Mouse (Mus musculus) hindlimb bud, embryonic 11.5 days (tissue): ENCODE measurements at regions not wholly inside any gene's neighbourhood (a gene's known extent, or its start where the extent isn't known, plus 50 kb on each side); places are given as distances from the start of the nearest gene placed in this dataset.
A peak's percentile ranks its signal among the peaks of the same experiment; 100 is the strongest.

Source experiments
- DNase-seq: peaks from one replicate; pipeline ENCODE4 v3.0.0-alpha.2; 2012; ENCODE audit warnings: low read depth, low spot score; ENCODE audit errors: extremely low spot score

GRCm38 (mm10) chr12:35317046-35317445 is 217.8 kb downstream of the Ahr start:
- DNase-seq: no peak

DNA sequence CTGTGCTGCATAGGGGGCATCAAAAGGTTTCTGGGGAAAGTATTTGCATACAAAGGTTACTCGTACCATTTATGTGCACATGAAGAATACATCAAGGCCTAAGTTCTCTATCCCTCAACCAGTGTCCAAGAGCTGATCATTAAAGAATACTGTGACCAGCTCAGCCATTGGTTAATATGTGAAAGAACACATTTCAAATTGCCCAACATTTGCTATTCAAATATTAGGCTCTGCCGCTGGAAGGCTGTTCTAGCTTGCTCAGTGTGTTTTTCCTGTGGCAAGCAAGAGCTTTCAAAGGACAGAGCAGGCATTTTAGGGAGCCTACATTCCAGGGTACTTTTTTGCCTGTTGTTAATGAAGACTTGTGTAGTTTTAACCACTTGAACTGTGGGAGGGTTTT is 220.8 kb downstream of the Ahr start:
- DNase-seq: no peak

GRCm38 (mm10) chr12:35313191-35313925 is 221.5 kb downstream of the Ahr start:
- DNase-seq: no peak

- DNase-seq: no peak
Measured at GRCm38 (mm10) chr12:35308537-35308936, 226.3 kb downstream of the Ahr start.

GRCm38 (mm10) chr12:35303764-35304717 is 230.8 kb downstream of the Ahr start:
- no peak for DNase-seq

- no peak for DNase-seq
Measured at GRCm38 (mm10) chr12:35303188-35303587, 231.7 kb downstream of the Ahr start.

- no peak for DNase-seq
Measured at GRCm38 (mm10) chr12:35294668-35295067, 240.2 kb downstream of the Ahr start.

DNA sequence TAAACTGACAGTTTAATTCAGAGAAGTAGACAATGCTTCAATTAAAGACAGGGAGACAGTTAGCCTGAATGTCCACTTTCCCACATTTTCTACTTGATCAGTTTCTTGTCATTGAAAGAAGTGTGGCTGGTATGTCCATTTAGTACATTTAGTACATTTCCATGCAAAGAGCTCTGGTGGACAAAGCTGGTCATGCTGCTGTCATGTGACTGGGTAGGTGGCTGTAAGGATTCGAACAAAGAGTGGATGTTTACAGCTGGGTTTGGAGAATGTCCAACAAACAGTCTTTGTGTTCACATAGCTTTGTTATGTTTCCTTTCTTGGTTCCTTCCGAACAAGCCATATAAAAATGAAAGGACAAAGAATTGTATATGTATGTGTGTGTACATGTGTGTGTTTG is 241.3 kb downstream of the Ahr start:
- DNase-seq: no peak

DNA sequence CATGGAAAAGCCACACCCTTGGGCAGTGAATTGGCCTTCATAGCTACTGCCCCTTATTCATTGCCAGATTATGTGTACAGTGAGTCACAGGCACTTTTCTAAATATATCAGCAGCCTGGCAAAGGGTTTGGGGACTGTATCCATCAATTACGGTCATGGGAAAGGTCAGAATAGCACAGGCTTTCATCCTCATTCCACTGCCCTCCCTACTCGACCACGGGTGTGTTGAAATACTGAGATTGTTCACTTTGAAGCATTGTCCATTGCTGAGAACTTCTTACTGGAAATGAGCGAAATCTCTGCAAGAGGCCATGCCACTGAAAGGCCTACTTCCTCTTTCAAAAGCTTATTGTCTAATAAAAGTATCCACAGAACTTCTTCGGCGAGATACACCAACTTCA is 242.9 kb downstream of the Ahr start:
- DNase-seq: no peak

GRCm38 (mm10) chr12:35287974-35288373 is 241.0 kb downstream of the Snx13 start:
- no peak for DNase-seq

DNA sequence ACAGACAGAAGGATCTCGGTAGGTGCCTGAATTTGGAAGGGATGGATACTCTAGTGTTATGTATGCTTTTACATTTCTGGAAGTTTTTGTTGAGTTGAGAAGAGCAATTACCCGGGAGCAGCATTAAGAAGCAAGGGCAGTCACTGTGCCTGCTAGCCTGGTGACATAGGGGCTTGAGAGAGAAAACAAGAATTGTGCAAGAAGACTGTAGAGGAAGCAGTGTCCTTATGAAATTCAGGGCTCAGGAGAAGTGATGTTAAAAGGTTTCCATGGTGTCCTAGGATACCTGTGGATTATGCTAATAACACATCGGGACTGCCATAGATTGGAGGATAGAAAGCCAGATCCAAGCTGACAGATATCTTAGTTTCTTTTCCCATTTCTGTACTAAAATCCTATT is 240.6 kb downstream of the Snx13 start:
- DNase-seq: no peak

- peak; percentile 50 for DNase-seq
Measured at GRCm38 (mm10) chr12:35286974-35287553, 240.1 kb downstream of the Snx13 start.

GRCm38 (mm10) chr12:35284345-35284744 is 237.4 kb downstream of the Snx13 start:
- no peak for DNase-seq

DNA sequence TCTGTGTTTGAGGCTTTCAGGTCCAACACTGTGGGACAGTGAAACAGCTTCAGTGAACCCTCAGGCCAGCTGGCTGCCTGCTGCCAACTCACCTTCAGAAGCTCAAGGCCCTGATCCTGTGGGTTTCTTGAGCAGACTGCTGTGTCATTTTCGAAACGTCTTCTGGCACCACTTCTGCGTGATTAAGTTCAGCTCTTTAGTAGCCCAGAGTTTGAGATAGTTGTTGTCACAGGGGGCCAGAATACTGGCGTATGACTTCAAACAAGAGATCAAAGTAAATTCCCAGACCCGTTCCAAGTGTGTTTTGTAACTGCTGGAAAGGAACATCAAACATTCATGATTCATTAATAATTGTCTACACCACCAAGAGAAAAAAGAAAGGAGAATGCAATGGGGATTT is 236.9 kb downstream of the Snx13 start:
- DNase-seq: no peak

DNA sequence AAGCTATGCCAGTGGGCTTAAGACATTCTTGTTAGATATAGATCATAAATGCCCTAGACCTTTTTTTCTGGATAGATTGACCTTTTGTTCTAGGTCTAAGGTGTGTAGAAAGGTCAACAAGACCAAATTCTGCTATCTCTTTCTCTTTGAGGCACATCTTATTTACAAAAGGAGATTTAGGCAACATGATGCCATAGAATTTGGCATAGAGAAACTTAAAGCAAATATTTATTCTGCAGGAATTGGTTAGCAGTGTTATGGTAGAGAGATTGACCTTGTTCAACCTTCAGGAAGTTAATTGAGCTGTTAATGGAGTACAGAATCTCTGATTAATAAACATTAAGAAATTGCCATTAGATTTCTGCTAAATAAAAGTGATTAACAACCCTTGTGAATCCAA is 236.4 kb downstream of the Snx13 start:
- no peak for DNase-seq

DNA sequence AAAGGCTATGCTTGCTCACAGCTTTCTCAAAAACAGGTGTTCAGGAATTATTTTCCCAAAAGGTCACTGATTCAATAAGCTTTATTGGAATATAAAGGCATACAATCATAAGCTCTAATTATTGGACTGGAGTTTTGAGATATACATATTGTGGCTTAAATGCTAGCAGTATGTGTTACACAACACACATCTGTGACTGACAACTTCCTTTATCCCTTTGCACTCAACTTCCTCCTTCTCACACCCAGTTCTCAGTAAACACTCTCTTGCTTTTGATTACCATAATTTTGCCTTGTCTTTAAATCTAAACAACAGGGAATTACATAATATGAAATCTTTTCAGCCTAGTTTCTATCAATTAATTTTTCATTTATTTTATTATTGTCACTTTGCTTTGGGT is 222.5 kb downstream of the Snx13 start:
- no peak for DNase-seq

DNA sequence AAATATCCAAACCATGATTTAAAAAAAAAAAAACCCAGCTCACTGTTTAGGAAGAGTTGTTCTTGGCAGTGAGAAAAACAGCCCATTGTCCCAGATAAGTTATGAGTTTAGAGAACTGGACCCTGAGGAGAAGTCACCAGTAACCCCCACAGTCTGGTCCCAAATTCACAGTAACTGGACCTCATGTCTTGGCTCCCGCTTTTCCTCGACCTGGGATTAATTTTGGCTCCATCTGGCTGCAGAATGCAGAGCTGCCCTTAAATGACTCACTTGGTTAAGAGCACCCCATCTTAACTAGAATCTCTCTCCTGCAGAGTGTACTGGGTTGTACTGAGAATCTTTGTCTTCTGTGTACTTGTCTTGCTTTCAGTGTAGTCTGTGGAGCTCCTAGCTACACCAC is 221.0 kb downstream of the Snx13 start:
- no peak for DNase-seq

GRCm38 (mm10) chr12:35267023-35267654 is 220.2 kb downstream of the Snx13 start:
- no peak for DNase-seq

- DNase-seq: no peak
Measured at GRCm38 (mm10) chr12:35259781-35260180, 212.8 kb downstream of the Snx13 start.

DNA sequence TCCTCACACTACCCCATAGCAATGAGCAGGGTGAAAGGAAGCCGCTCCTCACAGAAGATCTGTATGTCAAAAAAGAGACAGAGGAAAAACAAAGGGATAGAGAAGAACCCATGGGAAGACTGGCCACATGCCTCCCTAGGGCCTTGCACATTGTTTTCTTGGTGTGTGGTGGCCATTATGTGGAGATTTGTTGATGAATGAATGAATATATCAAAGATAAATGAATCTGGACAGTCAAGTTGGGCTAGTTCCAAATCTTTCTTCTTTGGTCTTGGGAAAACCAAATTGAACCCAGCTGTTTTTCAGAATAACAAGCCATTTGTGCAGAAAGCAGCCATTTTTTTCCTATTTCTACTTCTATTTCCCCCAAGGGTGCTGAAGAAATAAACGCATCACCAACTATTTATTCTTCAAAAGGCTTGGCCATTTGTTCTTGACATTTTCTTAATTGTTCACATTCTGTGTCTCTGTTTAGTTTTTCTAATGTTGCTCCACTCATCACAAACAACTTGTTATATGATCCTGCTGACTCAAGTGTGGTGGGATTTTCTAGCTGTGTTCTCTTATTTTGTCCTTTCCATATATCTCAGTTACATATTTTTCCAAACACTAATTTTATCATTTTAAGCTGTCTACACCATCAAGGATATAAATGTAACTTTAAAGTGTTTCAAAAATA is 208.9 kb downstream of the Snx13 start:
- DNase-seq: no peak

DNA sequence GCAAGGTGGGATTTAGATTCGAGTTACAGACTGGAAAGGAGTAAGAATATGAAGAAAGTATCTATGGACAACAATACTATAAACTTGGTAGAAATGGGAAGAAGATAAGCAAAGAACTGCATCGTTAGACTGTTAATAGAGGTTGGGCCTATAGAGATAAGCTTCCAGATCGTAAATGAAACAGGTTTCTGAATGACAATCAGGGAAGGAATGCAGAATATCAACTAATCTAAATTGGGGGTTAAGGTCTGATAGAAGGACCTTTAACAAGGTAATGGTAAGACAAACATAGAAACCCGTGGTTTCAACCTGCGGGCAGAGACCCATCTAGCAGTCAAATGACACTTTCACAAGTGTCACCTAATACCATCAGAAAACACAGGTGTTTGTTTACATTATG is 201.5 kb downstream of the Snx13 start:
- DNase-seq: no peak
